Mouse (Mus musculus): ENCODE measurements around the gene Elmo2.

The Elmo2 gene

GRCm38 (mm10) chr2:165326304-165327190, at the start of gene Elmo2:
TSS of gene Elmo2 (minus strand) at chr2:165326479.
- DNase-seq (ENCODE audit: low spot score) = peak; percentile 92

- no peak for DNase-seq (ENCODE audit: low spot score)
Measured at GRCm38 (mm10) chr2:165376001-165376400, 49.7 kb upstream of the Elmo2 start.

GRCm38 (mm10) chr2:165375478-165375877, 49.2 kb upstream of the Elmo2 start:
- no peak for DNase-seq (ENCODE audit: low spot score)

- DNase-seq (ENCODE audit: low spot score) = no peak
Measured at GRCm38 (mm10) chr2:165371066-165371465, 44.8 kb upstream of the Elmo2 start.

DNA sequence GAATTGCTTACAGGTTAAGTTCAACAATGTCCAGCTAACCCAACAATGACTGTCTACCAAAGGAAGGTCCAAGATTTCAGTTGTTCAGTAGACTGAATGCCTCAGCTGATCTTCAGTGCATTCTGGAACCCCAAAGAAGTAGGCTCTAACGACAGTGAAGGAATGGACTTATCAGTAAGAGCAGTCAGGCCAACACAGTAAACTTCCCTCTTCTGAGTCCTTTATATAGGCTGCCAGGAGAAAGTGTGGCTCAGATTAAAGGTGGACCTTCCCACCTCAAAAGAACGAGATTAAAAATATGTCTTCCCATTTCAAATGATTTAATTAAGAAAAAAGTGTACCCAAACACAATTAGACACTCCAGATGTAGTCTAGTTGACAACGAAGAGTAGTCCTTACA, 44.1 kb upstream of the Elmo2 start:
- DNase-seq (ENCODE audit: low spot score) = no peak

DNA sequence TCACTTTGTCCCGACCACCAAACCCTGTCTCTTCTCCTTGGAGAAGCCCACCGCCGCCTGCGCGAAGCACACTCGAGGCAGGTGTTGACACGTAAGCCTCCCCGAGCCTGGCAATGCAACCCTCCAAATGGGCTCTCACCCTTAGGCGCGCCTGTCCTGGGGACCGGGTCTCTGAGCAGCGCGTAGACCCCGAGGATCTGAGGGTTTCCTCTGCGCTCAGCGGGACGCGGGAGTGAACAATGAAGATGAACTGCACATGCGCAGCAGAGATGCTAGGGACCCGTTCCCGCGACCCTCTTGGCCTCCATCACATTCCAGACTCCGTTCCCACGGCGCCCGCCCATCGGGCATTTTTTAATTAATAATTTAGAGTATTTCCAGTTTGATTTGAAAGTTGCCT, 42.2 kb upstream of the Elmo2 start, which contains the start of gene Zfp663:
Gene Zfp663 (minus strand): TSS at position 234 of the 400 bp plus-strand sequence.
- DNase-seq (ENCODE audit: low spot score) = no peak

DNA sequence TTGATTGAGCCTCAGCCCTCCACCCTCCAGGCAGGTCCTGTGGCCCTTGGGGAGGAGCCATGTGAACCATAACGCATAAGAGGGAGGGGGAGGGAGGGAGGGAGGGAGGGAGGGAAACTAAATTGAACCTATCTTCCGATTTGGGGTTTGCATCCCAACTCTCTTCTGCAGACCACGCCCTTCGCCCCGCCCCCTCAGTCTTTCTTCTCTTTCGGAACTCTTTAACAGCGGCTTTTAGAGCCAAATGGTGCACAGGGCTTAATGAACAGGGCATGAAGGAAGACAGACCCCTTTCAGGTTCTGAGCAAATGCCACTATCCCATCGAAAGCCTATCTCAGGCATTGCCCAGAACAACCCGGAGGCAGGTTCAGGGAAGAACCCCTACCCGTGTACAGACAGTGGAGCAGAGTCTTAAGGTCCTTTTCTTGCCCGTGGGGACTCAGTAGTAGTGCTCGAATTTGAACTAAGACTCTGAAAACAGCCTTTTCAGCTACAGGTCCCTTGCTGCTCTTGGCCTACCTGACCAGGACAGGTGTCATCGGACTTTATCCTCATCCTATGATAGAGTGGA, 41.7 kb upstream of the Elmo2 start:
- no peak for DNase-seq (ENCODE audit: low spot score)

DNA sequence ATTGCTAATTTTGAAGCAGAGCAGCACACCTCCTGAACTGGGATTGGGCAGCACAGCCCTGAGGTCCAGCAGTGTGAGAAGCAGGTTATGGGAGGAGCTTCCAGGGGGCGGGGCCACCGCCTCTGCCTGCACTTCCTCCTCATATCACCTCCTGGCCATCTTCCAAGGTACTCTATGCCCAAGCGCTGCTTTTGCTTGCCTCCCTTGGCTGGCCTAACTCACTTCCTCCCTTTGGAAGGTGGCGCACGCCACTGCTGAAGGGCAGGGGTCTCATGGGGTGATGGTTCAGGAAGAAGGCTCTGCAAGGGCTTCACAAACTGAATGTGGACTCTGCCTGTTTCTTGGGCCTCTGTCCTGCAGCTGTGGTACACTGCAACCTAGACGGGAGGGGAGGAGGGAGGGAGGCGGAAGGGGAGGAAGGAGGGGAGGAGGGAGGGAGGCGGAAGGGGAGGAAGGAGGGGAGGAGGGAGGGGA, 40.8 kb upstream of the Elmo2 start:
- no peak for DNase-seq (ENCODE audit: low spot score)

- DNase-seq (ENCODE audit: low spot score) = no peak
Measured at GRCm38 (mm10) chr2:165364334-165365091, 38.2 kb upstream of the Elmo2 start.

DNA sequence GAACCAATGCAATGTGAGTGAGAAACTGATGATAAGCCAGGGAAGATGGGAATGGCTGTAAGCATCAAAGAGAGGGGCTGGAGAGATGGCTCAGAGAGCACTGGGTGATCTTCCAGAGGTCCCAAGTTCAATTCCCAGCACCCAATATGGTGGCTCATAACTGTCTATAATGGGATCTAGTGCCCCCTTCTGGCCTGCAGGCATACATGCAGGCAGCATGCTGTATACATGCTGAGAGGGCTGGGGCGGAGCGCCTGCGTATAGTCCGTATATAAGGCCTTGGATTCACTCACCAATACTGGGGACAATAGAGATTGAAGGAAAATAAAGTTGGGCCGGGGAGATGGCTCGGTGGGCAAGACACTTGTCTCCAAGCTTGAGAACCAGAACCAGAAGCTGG, 37.0 kb upstream of the Elmo2 start:
- DNase-seq (ENCODE audit: low spot score) = no peak

DNA sequence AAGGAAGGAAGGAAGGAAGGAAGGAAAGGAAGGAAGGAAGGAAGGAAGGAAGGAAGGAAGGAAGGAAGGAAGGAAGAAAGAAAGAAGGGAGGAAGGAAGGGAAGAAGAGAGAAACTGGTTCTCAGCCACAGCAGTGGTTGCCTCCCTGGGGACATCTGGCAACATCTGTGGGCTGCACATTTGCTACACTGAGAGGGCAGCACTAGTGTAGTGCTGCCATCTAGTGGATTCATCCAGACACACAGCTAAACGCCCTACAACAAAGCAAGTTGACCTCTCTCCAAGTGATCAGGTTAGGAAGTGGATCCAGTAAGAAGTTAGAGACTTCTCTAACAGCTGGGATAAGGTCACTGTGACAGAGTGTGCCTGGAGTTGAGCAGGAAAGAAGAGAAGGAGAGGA, 34.6 kb upstream of the Elmo2 start:
- no peak for DNase-seq (ENCODE audit: low spot score)

- no peak for DNase-seq (ENCODE audit: low spot score)
Measured at GRCm38 (mm10) chr2:165351828-165352513, 25.7 kb upstream of the Elmo2 start.

GRCm38 (mm10) chr2:165349466-165349865, 23.2 kb upstream of the Elmo2 start:
- no peak for DNase-seq (ENCODE audit: low spot score)

DNA sequence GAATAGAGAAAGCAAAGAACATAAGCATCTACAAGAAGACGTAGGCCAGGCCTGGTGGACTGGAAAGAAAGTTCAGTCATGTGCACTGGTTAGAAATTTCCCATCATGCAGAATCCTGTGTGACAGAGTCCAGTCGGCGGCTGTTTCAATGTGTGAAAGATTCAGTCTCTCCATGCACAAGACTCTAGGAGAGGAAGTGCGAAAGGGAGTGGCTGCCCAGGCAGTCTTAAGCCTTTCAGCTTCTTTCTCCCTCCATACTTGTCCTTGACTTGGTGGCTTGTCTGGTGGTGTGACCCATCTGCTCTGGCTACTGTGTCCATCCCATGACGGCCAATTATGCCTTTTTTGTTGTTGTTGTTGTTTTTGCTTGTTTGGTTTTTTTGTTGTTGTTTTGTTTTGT, 19.9 kb upstream of the Elmo2 start:
- no peak for DNase-seq (ENCODE audit: low spot score)

GRCm38 (mm10) chr2:165337191-165337590, 10.9 kb upstream of the Elmo2 start:
- no peak for DNase-seq (ENCODE audit: low spot score)

DNA sequence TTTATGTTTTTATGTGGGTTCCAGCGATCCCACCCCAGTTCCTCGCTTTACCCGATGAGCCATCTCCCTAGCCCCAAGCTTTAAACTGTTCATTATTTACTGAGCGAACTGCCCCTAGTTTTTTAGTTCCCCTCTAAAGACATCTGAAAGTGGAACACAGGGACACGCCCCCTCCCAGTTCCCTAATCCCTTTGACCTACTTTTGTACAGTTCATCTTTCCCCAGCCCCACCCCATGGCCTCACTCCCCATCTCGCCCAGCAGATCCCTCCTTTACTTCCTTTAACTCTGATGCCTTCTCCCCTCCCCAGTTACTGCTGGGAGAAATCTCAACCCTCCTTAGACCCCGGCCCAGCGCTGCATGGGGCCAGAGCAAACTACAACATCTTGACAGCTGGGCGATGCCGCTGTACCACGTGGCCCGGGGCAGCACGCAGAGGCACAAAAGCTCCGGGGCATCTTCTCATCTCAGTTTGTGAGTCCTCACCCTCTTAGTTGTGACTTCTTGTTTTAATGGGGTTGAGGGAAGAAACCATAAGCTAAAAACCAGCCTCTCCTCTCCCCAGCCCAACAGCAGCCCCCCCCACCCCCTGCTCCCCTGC, 6.4 kb upstream of the Elmo2 start:
- no peak for DNase-seq (ENCODE audit: low spot score)

- DNase-seq (ENCODE audit: low spot score) = no peak
Measured at GRCm38 (mm10) chr2:165329703-165330102, 3.4 kb upstream of the Elmo2 start.

DNA sequence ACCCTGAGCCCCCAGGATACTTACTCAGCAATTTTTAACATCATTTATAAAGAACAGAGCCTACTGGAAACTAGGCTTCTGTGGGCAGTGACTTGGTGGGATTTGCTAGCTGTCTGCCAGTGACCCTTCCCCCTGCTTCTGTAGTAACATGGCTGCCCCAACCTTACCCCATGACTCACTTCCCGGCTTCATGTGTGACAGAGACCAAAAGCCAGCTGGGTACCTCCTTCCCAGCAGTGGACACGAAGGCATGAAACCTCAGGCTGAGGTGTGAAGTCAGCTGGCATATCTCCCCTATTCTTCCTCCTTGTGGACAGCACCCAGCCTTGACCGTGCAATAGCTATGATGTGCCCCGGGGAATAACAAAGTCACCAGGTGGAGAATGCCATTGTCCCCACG, 2.5 kb upstream of the Elmo2 start:
- no peak for DNase-seq (ENCODE audit: low spot score)

DNA sequence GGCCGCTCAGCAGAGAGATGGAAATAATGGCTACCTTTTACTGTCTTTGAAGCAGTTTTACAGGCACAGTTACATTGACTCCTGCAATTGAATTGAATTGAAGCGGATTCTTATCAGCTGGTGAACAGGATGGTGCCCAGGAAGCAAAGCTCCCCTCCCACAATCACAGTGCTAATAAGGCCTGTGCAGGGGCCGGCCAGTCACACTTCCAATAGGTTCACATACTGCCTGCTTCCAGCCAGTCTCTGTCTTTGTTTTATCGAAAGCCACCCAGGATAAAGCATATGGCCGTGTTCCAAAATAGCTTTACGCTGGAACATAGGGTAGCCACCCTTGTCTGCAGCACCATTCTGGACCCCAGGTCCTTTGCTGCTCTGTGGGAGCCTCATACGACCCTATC, 1.1 kb upstream of the Elmo2 start:
- no peak for DNase-seq (ENCODE audit: low spot score)

DNA sequence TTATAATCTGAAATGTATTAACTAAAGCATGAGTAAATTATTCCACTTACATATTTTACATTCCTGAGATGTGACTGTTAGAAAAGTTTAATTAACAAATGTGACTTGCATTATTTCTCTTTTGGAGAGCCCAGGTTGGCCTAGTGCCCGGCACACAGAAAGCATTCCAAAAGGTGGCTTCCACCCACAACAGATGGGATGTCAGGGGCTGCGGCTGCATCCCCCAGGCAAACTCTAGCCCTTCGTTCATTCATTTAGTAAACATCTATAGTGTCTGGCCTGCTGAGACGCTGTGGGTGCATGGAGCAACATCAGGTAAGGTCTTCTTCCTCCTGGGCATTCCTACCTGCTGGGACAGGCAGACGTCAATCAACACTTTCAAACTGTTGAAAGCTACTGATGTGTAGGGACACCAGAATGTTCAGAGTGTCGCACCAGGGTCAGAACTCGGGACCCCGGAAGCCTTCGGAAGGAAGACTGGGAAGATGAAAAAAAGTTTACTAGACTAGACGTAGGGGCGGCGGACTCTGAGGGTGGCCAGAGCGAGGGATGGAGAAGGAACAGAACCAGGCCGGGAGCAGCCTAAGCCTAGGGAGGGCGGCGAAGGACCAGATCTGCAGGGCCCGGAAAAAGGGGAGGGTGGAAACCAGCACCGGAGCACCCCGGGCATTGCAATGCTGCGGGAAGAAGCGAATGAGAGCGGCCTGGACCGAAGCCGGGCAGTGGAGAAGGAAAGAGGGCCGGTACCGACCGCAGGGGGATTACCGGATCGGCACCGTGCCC, 567 bp downstream of the Elmo2 start:
- DNase-seq (ENCODE audit: low spot score) = peak; percentile 27

DNA sequence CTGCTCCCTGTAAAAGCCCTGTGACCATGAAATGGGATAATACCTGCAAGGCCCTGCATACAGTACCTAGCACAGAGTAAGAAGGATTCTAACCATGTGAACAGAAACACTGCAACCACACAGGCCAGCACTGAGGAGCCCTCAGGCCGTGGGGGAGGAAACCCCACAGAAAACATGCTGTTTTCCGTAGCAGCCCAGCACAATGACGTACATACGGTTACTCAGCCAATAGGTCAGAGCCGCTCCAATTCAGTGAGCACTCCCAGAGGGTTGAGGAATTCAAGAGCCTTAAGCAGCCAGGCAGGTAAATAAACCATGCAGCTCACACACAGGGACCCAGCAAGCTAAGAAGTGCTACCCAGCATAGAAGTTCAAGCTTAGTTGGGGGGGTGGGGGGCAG, 2.4 kb downstream of the Elmo2 start:
- no peak for DNase-seq (ENCODE audit: low spot score)

Data from spleen, adult 12 weeks (tissue).